Mouse (Mus musculus) ES-Bruce4 (cell line): Measurements from ENCODE around the gene Rab11fip3. TPM values are rescaled to one million over a fixed set of nuclear protein-coding genes. Genes with fewer than 3 reads are reported as not detected.

Experiments
- H3K27ac ChIP-seq: 2 replicates; pipeline ENCODE4 v1.5.1; 2012; ENCODE audit warnings: low read length, inconsistent platforms; ENCODE audit not compliant: insufficient read depth
- H3K27me3 ChIP-seq: 2 replicates; pipeline ENCODE4 v1.6.1; 2012; ENCODE audit warnings: mild to moderate bottlenecking, low read length, inconsistent platforms; ENCODE audit not compliant: control insufficient read depth, poor library complexity, insufficient read depth, severe bottlenecking
- H3K36me3 ChIP-seq: 2 replicates; pipeline ENCODE4 v1.6.1; 2012; ENCODE audit warnings: inconsistent platforms, mild to moderate bottlenecking, low read length, moderate library complexity; ENCODE audit not compliant: control insufficient read depth, poor library complexity, insufficient read depth, severe bottlenecking
- H3K4me1 ChIP-seq: one replicate; pipeline ENCODE4 v1.8.1; 2011; ENCODE audit warnings: low read length; ENCODE audit not compliant: control insufficient read depth, insufficient read depth
- H3K4me3 ChIP-seq: 2 replicates; pipeline ENCODE4 v1.5.1; 2011; ENCODE audit warnings: low read depth, mild to moderate bottlenecking, low read length
- H3K9ac ChIP-seq: 2 replicates; pipeline ENCODE4 v1.6.1; 2012; ENCODE audit warnings: low read depth, mild to moderate bottlenecking, inconsistent platforms; ENCODE audit not compliant: poor library complexity, severe bottlenecking
- H3K9me3 ChIP-seq: replicated peaks from 2 replicates; pipeline ENCODE4 v1.6.1; 2012; ENCODE audit warnings: mild to moderate bottlenecking, low read length, inconsistent platforms; ENCODE audit not compliant: control insufficient read depth, poor library complexity, insufficient read depth, severe bottlenecking
- CTCF ChIP-seq: IDR thresholded peaks from one replicate; pipeline ENCODE4 v1.8.1; 2011; ENCODE audit warnings: low read depth, low read length
- EP300 ChIP-seq: IDR thresholded peaks from 2 replicates; pipeline ENCODE4 v1.6.1; 2011; ENCODE audit warnings: low read depth, low read length; ENCODE audit not compliant: insufficient read depth
- POLR2A ChIP-seq: IDR thresholded peaks from one replicate; pipeline ENCODE4 v1.8.1; 2011; ENCODE audit warnings: low read length; ENCODE audit not compliant: insufficient read depth
- polyA plus RNA-seq: library from polyadenylated mRNA; stranded (reverse); fragments of >200 nt; gene quantifications from 2 replicates; pipeline ENCODE4 v1.2.4, GENCODE M21; 2011; ENCODE audit warnings: low read depth; ENCODE audit not compliant: missing spikeins, insufficient read depth, insufficient read length

Rab11fip3 gene
- polyA plus RNA-seq, 1 experiment: 27.5 TPM

GRCm38 (mm10) chr17:26055164-26055563 lies 14.2 kb downstream of the Rab11fip3 start:
- TF ChIP-seq POLR2A (no peak), EP300 (no peak), CTCF (no peak)
- Histone ChIP-seq H3K4me3 (no peak overlapping the region), H3K27me3 (no peaks in the 10 kb centered on the region), H3K9ac (no peak overlapping the region), H3K36me3 (no peaks in the 10 kb centered on the region), H3K9me3 (no peaks in the 10 kb centered on the region), H3K4me1 (peaks cover 6% of the 10 kb centered on the region), H3K27ac (no peak overlapping the region; the same call in 1 of the 2 replicates)

GRCm38 (mm10) chr17:26054133-26054845 lies 15.1 kb downstream of the Rab11fip3 start:
- Histone ChIP-seq H3K27ac (peak overlapping the region; percentile 35), H3K36me3 (no peaks in the 10 kb centered on the region), H3K9ac (no peak overlapping the region), H3K27me3 (no peaks in the 10 kb centered on the region), H3K9me3 (no peaks in the 10 kb centered on the region), H3K4me3 (no peak overlapping the region), H3K4me1 (peaks cover 4% of the 10 kb centered on the region)
- no peak for TF ChIP-seq CTCF
- no peak for TF ChIP-seq EP300
- TF ChIP-seq POLR2A: no peak

GRCm38 (mm10) chr17:26052706-26053105 lies 16.6 kb downstream of the Rab11fip3 start:
- H3K9me3 ChIP-seq: no peaks in the 10 kb centered on the region
- no peak overlapping the region for H3K4me3 ChIP-seq
- no peak for TF ChIP-seq POLR2A
- TF ChIP-seq EP300: no peak
- H3K27ac ChIP-seq: no peak overlapping the region
- H3K27me3 ChIP-seq: no peaks in the 10 kb centered on the region
- no peak overlapping the region for H3K9ac ChIP-seq
- peaks cover 4% of the 10 kb centered on the region for H3K4me1 ChIP-seq
- H3K36me3 ChIP-seq: no peaks in the 10 kb centered on the region

- Histone ChIP-seq H3K4me1 (peaks cover 4% of the 10 kb centered on the region), H3K36me3 (no peaks in the 10 kb centered on the region), H3K4me3 (no peak overlapping the region), H3K9me3 (no peaks in the 10 kb centered on the region), H3K9ac (no peak overlapping the region), H3K27me3 (no peaks in the 10 kb centered on the region), H3K27ac (no peak overlapping the region)
- TF ChIP-seq EP300 (no peak), POLR2A (no peak), CTCF (no peak)
Observed at GRCm38 (mm10) chr17:26052074-26052473, 17.3 kb downstream of the Rab11fip3 start.

- H3K27me3 ChIP-seq: no peaks in the 10 kb centered on the region
- TF ChIP-seq EP300: no peak
- TF ChIP-seq CTCF: no peak
- no peak for TF ChIP-seq POLR2A
- H3K27ac ChIP-seq: no peak overlapping the region
- no peak overlapping the region for H3K9ac ChIP-seq
- no peaks in the 10 kb centered on the region for H3K9me3 ChIP-seq
- H3K4me1 ChIP-seq: no peaks in the 10 kb centered on the region
- H3K4me3 ChIP-seq: no peak overlapping the region
- H3K36me3 ChIP-seq: no peaks in the 10 kb centered on the region
Observed at GRCm38 (mm10) chr17:26048118-26048517, 21.2 kb downstream of the Rab11fip3 start.

GRCm38 (mm10) chr17:26046253-26046997 lies 22.9 kb downstream of the Rab11fip3 start:
- no peaks in the 10 kb centered on the region for H3K9me3 ChIP-seq
- no peak overlapping the region for H3K9ac ChIP-seq
- H3K27me3 ChIP-seq: no peaks in the 10 kb centered on the region
- no peak overlapping the region for H3K27ac ChIP-seq
- no peaks in the 10 kb centered on the region for H3K4me1 ChIP-seq
- TF ChIP-seq POLR2A (no peak), EP300 (no peak), CTCF (no peak)
- no peak overlapping the region for H3K4me3 ChIP-seq
- no peaks in the 10 kb centered on the region for H3K36me3 ChIP-seq
